Mouse (Mus musculus): Measurements from ENCODE around the gene Ddx39b. TPM values are rescaled to one million over a fixed set of nuclear protein-coding genes. Genes with fewer than 3 reads are reported as not detected.

Gene Ddx39b
- polyA plus RNA-seq, 1 experiment from 2014 or later, result 467 TPM

DNA sequence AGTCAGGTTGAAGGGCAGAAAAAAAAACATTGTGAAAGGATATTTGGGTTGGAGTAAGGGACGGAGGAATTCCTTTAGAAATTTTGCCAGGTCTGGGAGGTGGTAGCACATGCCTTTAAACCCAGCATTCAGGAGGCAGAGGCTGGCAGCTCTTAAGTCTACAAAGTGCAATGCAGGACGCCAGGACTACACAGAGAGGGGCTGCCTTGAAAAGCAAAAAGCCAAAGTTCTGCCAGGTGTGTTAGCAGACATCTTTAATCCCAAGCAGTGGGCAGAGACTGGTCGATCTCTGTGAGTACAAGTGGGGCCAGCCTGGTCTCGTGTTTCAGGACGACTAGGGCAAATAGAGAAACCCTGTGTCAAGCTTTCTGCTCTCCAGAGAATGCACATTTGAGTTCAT is 10.4 kb downstream of the Ddx39b start:
- WGBS, result 77% methylated on average over 5 of the region's 5 CpGs
- no peak overlapping the region for H3K4me2 ChIP-seq (replicated peaks; ENCODE audit: low read depth, low read length)
- no peaks in the 10 kb centered on the region for H3K9me3 ChIP-seq (ENCODE audit: control insufficient read depth, low read depth, low read length)
- H3K27ac ChIP-seq (ENCODE audit: low read length), result no peak overlapping the region
- peaks cover 71% of the 10 kb centered on the region for H3K36me3 ChIP-seq (ENCODE audit: control insufficient read depth, insufficient read depth, low read length)
- no peak for ATAC-seq (ENCODE audit: insufficient number of reproducible peaks, insufficient read depth, low FRiP score, low read depth)
- no peak overlapping the region for H3K4me3 ChIP-seq (ENCODE audit: low read depth, low read length)
- no peaks in the 10 kb centered on the region for H3K4me1 ChIP-seq (ENCODE audit: control insufficient read depth, insufficient read depth, low read length)
- H3K9ac ChIP-seq (replicated peaks; ENCODE audit: low read depth, low read length), result no peak overlapping the region
- no peaks in the 10 kb centered on the region for H3K27me3 ChIP-seq (ENCODE audit: control insufficient read depth, insufficient read depth, low read length)

DNA sequence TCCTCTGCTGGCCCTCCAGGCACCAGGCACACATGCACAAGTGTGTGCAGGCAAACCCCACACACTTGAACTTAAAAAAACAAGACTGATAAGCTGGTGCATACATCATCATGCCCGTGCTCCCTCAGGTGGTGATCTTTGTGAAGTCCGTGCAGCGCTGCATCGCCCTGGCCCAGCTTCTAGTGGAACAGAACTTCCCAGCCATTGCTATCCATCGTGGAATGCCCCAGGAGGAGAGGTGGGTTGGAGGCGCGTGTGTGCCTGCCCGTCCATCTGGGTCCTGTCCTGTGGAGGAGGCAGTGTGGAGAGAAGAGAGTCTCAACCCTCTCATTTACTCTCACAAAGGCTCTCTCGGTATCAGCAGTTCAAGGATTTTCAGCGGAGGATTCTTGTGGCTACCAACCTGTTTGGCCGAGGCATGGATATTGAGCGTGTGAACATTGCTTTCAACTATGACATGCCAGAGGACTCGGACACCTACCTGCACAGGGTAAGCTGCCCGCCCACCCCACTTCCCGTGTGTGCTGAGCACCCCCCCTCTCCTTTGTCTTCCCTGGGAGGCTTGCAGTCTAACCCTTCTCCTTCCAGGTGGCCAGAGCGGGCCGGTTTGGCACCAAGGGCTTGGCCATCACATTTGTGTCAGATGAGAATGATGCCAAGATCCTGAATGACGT is 11.2 kb downstream of the Ddx39b start:
- peaks cover 63% of the 10 kb centered on the region for H3K36me3 ChIP-seq (ENCODE audit: control insufficient read depth, insufficient read depth, low read length)
- H3K4me1 ChIP-seq (ENCODE audit: control insufficient read depth, insufficient read depth, low read length), result no peaks in the 10 kb centered on the region
- no peaks in the 10 kb centered on the region for H3K9me3 ChIP-seq (ENCODE audit: control insufficient read depth, low read depth, low read length)
- no peak for ATAC-seq (ENCODE audit: insufficient number of reproducible peaks, insufficient read depth, low FRiP score, low read depth)
- no peak overlapping the region for H3K4me2 ChIP-seq (replicated peaks; ENCODE audit: low read depth, low read length)
- 80% methylated on average over 18 of the region's 18 CpGs for WGBS
- H3K27ac ChIP-seq (ENCODE audit: low read length), result no peak overlapping the region
- H3K27me3 ChIP-seq (ENCODE audit: control insufficient read depth, insufficient read depth, low read length), result no peaks in the 10 kb centered on the region
- no peak overlapping the region for H3K4me3 ChIP-seq (ENCODE audit: low read depth, low read length)
- no peak overlapping the region for H3K9ac ChIP-seq (replicated peaks; ENCODE audit: low read depth, low read length)

- Histone ChIP-seq H3K4me2 (replicated peaks; ENCODE audit: low read depth, low read length) (no peak overlapping the region), H3K4me3 (ENCODE audit: low read depth, low read length) (no peak overlapping the region), H3K27ac (ENCODE audit: low read length) (no peak overlapping the region), H3K36me3 (ENCODE audit: control insufficient read depth, insufficient read depth, low read length) (peaks cover 56% of the 10 kb centered on the region), H3K27me3 (ENCODE audit: control insufficient read depth, insufficient read depth, low read length) (no peaks in the 10 kb centered on the region), H3K9ac (replicated peaks; ENCODE audit: low read depth, low read length) (no peak overlapping the region), H3K9me3 (ENCODE audit: control insufficient read depth, low read depth, low read length) (no peaks in the 10 kb centered on the region), H3K4me1 (ENCODE audit: control insufficient read depth, insufficient read depth, low read length) (no peaks in the 10 kb centered on the region)
- 0 out of 2 replicates have a peak, but pooled peaks have one; percentile 1 for ATAC-seq (ENCODE audit: insufficient number of reproducible peaks, insufficient read depth, low FRiP score, low read depth)
- WGBS, result 82% methylated on average over 32 of the region's 32 CpGs
Observed at GRCm38 (mm10) chr17:35253293-35254093, 11.9 kb downstream of the Ddx39b start.

DNA sequence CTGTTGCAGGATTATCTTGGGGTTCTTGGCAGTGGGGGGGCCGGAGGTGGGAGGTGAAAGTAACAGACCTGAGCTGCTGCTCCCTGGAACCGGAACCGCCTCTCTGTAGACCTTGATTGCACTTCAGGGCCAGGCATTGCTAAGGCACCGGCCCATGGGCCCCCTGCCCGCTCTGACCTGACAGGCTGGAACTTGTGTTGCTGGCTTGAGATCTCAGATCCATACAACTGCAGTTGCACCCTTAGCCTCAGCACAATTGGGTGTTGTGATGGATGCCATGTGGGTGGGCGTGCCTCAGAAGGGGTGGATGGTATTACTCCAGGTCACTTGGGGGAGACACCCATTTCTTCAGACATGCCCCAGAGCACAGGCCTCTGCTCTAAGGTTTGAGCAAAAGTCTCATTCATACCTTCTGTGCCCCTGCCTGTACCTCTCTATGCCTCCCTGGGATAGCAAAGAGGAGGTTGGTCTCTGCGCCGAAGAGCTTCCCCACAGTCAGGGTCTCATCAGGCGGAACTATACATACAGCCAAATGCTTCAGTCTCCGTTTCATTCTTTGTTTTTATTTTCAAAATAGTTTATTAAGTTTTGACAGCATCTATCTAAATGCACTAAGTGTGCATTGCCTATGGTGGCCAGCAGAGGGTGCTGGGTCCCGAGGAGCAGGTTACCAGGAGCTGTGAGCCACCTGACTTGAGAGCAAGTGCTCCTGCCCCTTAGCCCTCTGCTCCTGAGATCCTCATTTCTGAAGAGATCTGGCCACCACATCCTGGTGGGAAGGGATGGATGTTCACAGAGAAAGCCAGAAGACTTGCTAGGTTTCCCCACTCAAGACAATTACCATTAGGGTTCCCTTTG is 12.9 kb downstream of the Ddx39b start:
- peaks cover 46% of the 10 kb centered on the region for H3K36me3 ChIP-seq (ENCODE audit: control insufficient read depth, insufficient read depth, low read length)
- ATAC-seq (ENCODE audit: insufficient number of reproducible peaks, insufficient read depth, low FRiP score, low read depth), result peak; percentile 17; the same call in 1 of the 2 replicates
- no peaks in the 10 kb centered on the region for H3K4me1 ChIP-seq (ENCODE audit: control insufficient read depth, insufficient read depth, low read length)
- H3K4me3 ChIP-seq (ENCODE audit: low read depth, low read length), result no peak overlapping the region
- no peaks in the 10 kb centered on the region for H3K9me3 ChIP-seq (ENCODE audit: control insufficient read depth, low read depth, low read length)
- 67% methylated on average over 11 of the region's 11 CpGs for WGBS
- no peak overlapping the region for H3K4me2 ChIP-seq (replicated peaks; ENCODE audit: low read depth, low read length)
- no peaks in the 10 kb centered on the region for H3K27me3 ChIP-seq (ENCODE audit: control insufficient read depth, insufficient read depth, low read length)
- no peak overlapping the region for H3K27ac ChIP-seq (ENCODE audit: low read length)
- H3K9ac ChIP-seq (replicated peaks; ENCODE audit: low read depth, low read length), result no peak overlapping the region

DNA sequence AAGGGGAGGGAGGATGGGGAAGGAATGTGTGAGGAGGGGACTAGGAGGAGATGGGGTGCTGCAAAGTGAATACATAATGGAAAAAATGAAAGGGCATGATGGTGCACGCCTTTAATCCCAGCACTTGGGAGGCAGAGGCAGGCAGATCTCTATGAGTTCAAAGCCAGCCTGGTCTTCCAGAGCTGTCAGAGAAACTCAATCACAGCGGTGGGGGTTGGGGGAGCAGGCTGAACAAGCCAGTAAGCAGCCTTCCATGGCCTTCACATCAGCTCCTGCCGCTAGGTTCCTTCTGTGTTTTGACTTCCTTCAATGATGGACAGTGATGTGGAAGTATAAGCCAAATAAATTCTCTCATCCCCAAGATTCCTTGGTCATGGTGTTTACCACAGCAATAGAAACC is 13.8 kb downstream of the Ddx39b start:
- Histone ChIP-seq H3K4me2 (replicated peaks; ENCODE audit: low read depth, low read length) (no peak overlapping the region), H3K9me3 (ENCODE audit: control insufficient read depth, low read depth, low read length) (no peaks in the 10 kb centered on the region), H3K4me3 (ENCODE audit: low read depth, low read length) (no peak overlapping the region), H3K27me3 (ENCODE audit: control insufficient read depth, insufficient read depth, low read length) (no peaks in the 10 kb centered on the region), H3K27ac (ENCODE audit: low read length) (no peak overlapping the region), H3K4me1 (ENCODE audit: control insufficient read depth, insufficient read depth, low read length) (no peaks in the 10 kb centered on the region), H3K36me3 (ENCODE audit: control insufficient read depth, insufficient read depth, low read length) (peaks cover 38% of the 10 kb centered on the region), H3K9ac (replicated peaks; ENCODE audit: low read depth, low read length) (no peak overlapping the region)
- WGBS, result 72% methylated on average over 3 of the region's 3 CpGs
- no peak for ATAC-seq (ENCODE audit: insufficient number of reproducible peaks, insufficient read depth, low FRiP score, low read depth)

DNA sequence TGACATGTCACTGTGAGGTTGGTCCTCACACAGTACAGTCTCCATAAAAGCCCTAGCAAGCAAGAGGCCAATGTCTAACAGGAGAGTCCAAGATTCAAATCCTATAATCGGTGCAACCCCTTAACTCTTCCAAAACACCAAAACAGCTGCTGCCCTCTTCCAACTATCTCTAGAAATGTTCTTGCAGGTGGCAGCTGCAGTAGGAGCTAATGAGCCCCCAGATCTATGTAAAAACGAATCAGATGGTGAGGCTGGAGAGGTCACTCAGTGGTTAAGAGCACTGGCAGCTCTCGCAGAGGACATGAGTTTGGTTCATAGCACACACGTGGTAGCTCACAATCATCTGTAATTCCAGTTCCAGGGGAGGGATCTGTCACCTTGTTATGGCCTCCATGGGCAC is 14.2 kb downstream of the Ddx39b start:
- Histone ChIP-seq H3K27me3 (ENCODE audit: control insufficient read depth, insufficient read depth, low read length) (no peaks in the 10 kb centered on the region), H3K4me1 (ENCODE audit: control insufficient read depth, insufficient read depth, low read length) (no peaks in the 10 kb centered on the region), H3K9me3 (ENCODE audit: control insufficient read depth, low read depth, low read length) (no peaks in the 10 kb centered on the region), H3K27ac (ENCODE audit: low read length) (no peak overlapping the region), H3K36me3 (ENCODE audit: control insufficient read depth, insufficient read depth, low read length) (peaks cover 34% of the 10 kb centered on the region), H3K4me3 (ENCODE audit: low read depth, low read length) (no peak overlapping the region), H3K9ac (replicated peaks; ENCODE audit: low read depth, low read length) (no peak overlapping the region), H3K4me2 (replicated peaks; ENCODE audit: low read depth, low read length) (no peak overlapping the region)
- WGBS, result 52% methylated on average over 4 of the region's 4 CpGs
- no peak for ATAC-seq (ENCODE audit: insufficient number of reproducible peaks, insufficient read depth, low FRiP score, low read depth)

- Histone ChIP-seq H3K9me3 (ENCODE audit: control insufficient read depth, low read depth, low read length) (no peaks in the 10 kb centered on the region), H3K27ac (ENCODE audit: low read length) (no peak overlapping the region), H3K4me1 (ENCODE audit: control insufficient read depth, insufficient read depth, low read length) (no peaks in the 10 kb centered on the region), H3K4me3 (ENCODE audit: low read depth, low read length) (no peak overlapping the region), H3K9ac (replicated peaks; ENCODE audit: low read depth, low read length) (no peak overlapping the region), H3K27me3 (ENCODE audit: control insufficient read depth, insufficient read depth, low read length) (no peaks in the 10 kb centered on the region), H3K36me3 (ENCODE audit: control insufficient read depth, insufficient read depth, low read length) (peaks cover 19% of the 10 kb centered on the region), H3K4me2 (replicated peaks; ENCODE audit: low read depth, low read length) (no peak overlapping the region)
- ATAC-seq (ENCODE audit: insufficient number of reproducible peaks, insufficient read depth, low FRiP score, low read depth), result no peak
- WGBS, result 64% methylated on average over 1 of the region's 1 CpGs
Observed at GRCm38 (mm10) chr17:35257378-35257777, 15.8 kb downstream of the Ddx39b start.

DNA sequence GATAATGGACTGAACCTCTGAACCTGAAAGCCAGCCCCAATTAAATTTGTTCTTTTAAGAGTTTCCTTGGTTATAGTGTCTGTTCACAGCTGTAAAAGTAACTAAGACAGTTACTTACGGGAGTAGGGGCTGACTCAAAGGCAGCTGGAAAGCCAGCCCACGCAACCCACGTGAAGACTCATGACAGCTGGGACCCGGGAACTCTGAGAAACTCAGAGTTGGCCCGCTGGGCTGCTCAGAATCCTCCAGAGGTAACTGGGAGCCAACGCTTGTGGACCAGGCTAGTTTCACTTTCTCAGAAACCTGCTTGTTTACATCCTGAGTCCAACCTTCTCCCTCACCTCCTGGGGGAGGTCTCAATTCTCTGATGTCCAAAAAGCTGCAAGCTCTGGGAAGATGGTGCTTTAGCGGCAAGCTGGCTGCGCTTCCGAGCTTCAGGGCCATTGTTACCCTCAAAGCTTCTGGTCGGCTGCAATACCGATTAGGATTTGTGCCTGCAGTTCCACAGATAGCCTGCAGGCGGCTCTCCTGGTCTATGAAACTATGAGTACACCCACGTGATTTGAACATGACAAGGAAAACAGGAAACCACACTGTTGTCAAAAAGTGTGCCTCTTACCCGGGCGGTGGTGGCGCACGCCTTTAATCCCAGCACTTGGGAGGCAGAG is 16.4 kb downstream of the Ddx39b start:
- ATAC-seq (ENCODE audit: insufficient number of reproducible peaks, insufficient read depth, low FRiP score, low read depth), result no peak; the same call in 1 of the 2 replicates
- WGBS, result 18% methylated on average over 17 of the region's 17 CpGs
- H3K9me3 ChIP-seq (ENCODE audit: control insufficient read depth, low read depth, low read length), result no peaks in the 10 kb centered on the region
- H3K27ac ChIP-seq (ENCODE audit: low read length), result no peak overlapping the region
- peak overlapping the region; percentile 23; the same call in 1 of the 2 replicates for H3K4me2 ChIP-seq (replicated peaks; ENCODE audit: low read depth, low read length)
- no peaks in the 10 kb centered on the region for H3K27me3 ChIP-seq (ENCODE audit: control insufficient read depth, insufficient read depth, low read length)
- H3K4me3 ChIP-seq (ENCODE audit: low read depth, low read length), result no peak overlapping the region
- H3K9ac ChIP-seq (replicated peaks; ENCODE audit: low read depth, low read length), result no peak overlapping the region
- H3K4me1 ChIP-seq (ENCODE audit: control insufficient read depth, insufficient read depth, low read length), result no peaks in the 10 kb centered on the region
- peaks cover 13% of the 10 kb centered on the region for H3K36me3 ChIP-seq (ENCODE audit: control insufficient read depth, insufficient read depth, low read length)
